Mouse (Mus musculus) brain, embryonic 14.5 days (tissue): ENCODE measurements around the gene Vmn1r68.

Source experiments
- CTCF ChIP-seq: fragments of 200-500 bp; IDR thresholded peaks from 2 replicates; pipeline ENCODE4 v1.5.1; 2012; ENCODE audit warnings: inconsistent platforms, mild to moderate bottlenecking, moderate library complexity, borderline replicate concordance; ENCODE audit not compliant: insufficient read depth, insufficient read length; ENCODE audit errors: extremely low read depth
- POLR2A ChIP-seq: fragments of 200-500 bp; IDR thresholded peaks from 2 replicates; pipeline ENCODE4 v1.6.1; 2012; ENCODE audit warnings: mild to moderate bottlenecking, inconsistent platforms, borderline replicate concordance; ENCODE audit not compliant: poor library complexity, insufficient read depth, insufficient read length, severe bottlenecking; ENCODE audit errors: extremely low read depth

GRCm38 (mm10) chr7:10480588-10481233 is 77.6 kb downstream of the Vmn1r68 start:
- TF ChIP-seq POLR2A (no peak), CTCF (no peak)
